Mouse (Mus musculus) ZHBTc4 (cell line): ENCODE data around the gene Mfap3.
"Not testable (repeated sequence)": the region's sequence is repeated elsewhere in the genome, so short reads cannot be mapped to it uniquely, and the experiment has no call there.

Experiments
- DNase-seq: peaks from one replicate; pipeline ENCODE4 v3.0.0-alpha.2; 2011; ENCODE audit warnings: low read depth, low spot score

The Mfap3 gene

DNA sequence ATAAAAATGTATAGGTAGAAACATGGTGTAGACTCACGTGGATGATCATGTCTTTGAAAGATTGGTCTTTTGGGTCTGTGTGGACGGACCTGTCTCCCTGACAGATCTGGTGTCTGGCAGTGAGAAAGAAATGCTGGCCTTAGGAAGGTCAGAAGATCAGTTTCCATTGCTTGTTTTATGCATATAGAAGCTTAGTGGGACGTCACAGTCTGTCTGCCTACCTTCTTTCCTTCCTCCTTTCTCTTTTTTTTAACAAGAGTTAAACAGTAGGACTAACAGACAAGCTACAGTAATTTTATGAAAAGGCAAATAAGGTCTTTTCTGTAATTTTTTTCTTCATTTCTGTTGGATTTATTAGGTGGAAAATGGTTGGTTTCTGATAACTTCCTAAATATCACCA is 10.6 kb downstream of the Mfap3 start:
- DNase-seq: no peak

DNA sequence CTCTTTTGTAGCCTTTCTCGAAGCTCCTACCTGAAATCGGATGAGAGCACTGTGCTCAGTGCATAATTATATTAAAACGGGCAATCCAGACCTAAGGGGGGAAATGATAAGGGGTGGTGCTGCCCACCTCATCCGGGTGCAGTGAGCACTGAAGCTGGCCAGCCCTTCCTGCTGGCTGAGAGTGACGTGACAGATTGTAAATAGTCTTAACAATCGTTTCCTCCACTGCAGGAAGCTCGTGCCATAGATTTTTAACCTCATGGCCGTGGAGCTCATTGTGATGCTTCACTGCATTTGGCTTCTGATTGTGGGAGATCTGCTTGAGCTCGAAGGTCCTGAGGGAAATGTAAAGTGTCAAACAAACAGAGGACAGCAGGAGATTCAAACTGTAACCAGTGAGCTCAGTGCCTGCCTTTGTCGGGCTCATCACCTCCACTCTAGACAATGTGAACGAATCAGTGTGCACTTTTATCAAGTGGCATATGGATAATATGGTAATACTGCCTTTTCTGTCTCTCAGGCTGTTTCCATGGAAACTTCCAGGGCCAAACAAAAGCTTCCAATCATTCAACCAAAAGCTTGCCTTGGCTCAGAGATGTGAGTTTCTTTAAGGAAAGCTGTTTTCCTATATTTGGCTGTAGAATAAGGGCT is 13.0 kb downstream of the Mfap3 start:
- DNase-seq: no peak

- DNase-seq: no peak
Measured at GRCm38 (mm10) chr11:57532306-57532705, 13.8 kb downstream of the Mfap3 start.

DNA sequence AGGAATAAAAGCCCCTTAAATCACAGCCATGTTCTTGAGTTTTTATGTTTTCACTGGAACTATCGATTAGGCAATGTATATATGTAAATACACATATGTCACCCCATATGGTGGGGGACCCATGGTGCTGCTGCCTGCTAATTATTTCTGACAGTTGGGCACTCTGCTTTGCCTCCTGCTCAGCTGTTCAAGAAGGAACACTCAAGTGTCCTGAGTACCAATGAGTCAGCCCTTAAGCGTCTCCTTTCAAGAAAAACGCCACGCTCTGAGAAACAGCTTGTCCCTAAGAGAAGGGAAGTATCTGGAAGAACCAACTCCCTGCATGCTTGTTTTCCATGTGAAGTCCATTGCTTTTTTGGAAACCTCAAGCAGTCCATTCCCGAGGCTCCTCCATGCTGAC is 17.4 kb downstream of the Mfap3 start:
- no peak for DNase-seq

- no peak for DNase-seq
Measured at GRCm38 (mm10) chr11:57539841-57540418, 21.5 kb downstream of the Mfap3 start.

GRCm38 (mm10) chr11:57540681-57541080 is 22.2 kb downstream of the Mfap3 start:
- DNase-seq: no peak

GRCm38 (mm10) chr11:57548618-57549550 is 30.4 kb downstream of the Mfap3 start:
- peak; percentile 79 for DNase-seq

GRCm38 (mm10) chr11:57550230-57550629 is 31.8 kb downstream of the Mfap3 start:
- peak; percentile 41 for DNase-seq

DNA sequence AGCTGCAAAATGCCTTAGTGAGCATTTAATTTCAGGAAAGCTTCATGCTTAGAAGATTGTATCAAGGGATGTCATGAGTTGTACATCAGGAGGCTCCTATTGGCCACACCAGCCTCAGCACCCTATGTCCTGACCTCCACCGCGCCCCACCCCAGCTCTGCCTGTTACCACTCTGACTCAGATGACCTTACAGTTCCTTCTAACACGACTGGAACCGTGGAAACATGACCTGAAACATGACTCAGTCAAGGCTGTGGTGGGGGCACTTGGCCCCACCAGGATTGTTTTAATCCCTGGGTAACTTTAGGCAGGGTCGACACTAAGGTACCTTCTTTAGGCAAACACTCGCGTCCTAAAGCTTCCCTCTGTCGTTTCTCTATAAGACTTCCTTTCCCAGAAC is 32.6 kb downstream of the Mfap3 start:
- DNase-seq: no peak

- no peak for DNase-seq
Measured at GRCm38 (mm10) chr11:57553015-57553780, 34.7 kb downstream of the Mfap3 start.

GRCm38 (mm10) chr11:57557936-57558335 is 39.5 kb downstream of the Mfap3 start:
- not testable (repeated sequence) for DNase-seq

DNA sequence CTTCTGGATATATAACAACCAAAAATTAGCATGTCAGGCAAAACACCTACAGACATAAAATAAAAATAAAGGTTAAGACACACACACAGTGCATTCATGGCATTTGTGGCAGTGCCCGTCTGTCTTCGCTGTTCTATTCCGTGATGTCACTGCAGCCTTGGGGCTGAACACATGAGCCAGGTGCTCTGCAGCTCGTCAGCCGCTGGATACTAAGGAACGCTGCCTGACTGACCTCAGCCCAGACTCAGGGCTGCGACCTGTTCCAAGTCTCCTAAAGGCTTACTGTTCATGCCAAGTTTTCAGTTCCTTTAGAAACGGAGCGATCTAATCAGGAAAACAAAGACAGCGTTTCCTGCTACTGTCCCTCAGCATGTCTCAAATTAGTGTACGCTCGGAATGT is 46.1 kb downstream of the Mfap3 start:
- DNase-seq: no peak

DNA sequence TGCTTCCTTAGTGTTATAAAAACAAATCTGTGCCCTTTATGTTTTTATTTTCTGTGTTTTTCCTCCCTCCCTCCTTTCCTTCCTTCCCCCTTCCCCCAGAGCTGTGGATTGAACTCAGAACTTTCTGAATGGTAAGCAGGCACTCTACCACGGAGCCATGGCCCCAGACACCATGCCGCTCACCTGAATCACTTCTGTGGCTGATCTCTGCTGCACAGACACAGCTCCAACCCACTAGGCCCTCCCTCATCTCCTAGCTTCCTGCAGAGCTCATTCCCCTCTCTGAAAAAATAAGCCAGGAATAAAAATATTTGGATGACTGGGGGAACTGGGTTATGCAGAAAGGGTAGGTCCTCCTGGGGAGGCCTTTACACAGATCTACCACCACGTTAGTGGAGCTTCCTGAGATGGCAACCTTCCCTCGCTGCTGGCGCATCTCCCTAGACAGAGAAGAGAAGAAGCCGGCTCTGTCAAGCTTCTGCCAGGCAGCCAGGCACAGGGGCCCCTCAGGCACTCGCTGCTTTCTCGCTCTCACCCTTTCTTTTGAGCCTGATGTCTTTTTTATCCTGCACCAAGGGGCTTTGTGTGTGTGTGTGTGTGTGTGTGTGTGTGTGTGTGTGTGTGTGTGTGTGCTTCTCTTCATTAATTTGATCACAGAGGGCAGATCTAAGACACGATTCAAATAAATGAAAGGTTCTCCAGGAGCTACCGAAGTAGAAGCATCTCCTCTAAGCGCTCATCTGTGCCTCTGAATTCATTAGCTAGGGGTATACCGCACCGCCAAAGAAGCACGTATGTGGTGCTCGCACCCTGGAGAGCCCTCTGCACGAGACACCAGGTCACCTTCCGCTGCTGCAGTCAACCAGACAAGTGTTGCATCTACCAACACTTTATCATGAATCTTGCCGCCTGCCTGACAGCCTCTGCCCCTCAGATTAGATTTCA is 47.9 kb downstream of the Mfap3 start:
- DNase-seq: no peak

DNA sequence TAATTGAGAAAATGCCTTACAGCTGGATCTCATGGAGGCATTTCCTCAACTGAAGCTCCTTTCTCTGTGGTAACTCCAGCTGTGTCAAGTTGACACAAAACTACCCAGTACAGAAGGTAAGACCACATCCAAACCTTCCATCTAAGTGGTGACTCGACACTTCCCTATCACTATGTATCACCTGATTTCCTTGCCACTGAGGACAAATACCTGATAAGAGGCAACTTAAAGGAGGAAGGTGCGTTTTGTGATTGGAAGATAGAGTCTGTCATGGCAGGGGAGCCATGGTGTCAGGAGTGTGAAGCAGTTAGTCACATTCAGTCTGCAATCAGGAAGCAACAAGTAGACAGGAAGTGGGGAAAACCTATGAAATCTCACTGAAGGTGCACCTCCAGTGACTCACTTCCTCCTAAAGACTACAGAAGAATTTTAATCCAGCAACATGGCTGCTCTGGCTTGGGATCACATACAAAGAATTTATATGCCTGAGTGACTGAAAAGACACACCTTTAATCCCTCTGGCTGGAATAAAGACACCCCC is 50.6 kb downstream of the Mfap3 start:
- DNase-seq: no peak

DNA sequence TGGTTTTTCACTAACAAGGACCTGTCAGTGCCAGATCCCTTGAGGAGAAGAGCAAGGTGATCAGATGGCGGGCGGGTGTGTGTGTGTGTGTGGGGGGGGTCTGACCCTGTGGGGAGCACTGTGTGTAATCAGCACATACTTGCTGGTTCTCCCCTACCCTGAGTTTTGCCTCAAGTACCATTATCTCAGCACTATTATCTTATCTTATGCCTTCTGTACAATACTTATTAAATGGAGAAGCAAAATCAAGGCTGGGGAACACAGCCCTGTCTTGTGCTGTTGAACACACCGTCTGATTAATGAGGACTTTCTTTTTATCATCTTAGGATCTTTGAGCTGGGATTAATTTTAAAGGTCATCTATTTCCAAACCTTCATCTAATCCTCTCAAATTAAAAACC is 52.6 kb downstream of the Mfap3 start:
- DNase-seq: no peak

DNA sequence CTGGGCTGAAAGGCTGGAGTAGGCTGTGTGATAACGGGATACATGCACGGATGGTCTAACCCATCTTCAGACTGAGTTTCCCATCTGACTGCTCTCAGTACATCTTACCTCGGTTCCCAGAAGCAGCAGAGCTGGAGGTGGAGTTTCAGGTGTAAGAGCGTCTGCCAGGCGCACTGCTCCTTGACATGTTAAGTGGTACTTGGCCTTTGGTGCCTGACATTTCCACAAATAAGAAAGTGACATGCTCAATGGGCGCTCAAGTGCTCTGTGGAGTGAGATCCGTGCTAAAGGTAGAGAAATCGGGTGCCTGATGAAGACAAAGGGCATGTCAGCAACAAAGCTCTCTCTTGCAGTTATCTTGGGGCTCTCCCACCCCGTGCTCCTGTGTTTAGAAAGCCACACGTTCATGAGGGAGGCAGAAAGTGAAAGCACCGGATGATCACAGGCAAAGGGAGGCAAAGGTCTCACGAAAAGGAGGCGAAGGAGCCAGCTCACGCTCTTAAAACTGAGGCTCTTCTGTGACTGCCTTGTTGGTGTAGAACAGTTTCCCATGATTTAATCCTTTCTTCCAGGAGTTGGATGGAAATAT is 55.3 kb downstream of the Mfap3 start:
- no peak for DNase-seq

- DNase-seq: peak; percentile 40
Measured at GRCm38 (mm10) chr11:57576871-57577515, 58.5 kb downstream of the Mfap3 start.

GRCm38 (mm10) chr11:57582818-57583635 is 64.6 kb downstream of the Mfap3 start:
- DNase-seq: peak; percentile 73
